Mouse (Mus musculus): ENCODE results near the gene Ap1b1.

DNA sequence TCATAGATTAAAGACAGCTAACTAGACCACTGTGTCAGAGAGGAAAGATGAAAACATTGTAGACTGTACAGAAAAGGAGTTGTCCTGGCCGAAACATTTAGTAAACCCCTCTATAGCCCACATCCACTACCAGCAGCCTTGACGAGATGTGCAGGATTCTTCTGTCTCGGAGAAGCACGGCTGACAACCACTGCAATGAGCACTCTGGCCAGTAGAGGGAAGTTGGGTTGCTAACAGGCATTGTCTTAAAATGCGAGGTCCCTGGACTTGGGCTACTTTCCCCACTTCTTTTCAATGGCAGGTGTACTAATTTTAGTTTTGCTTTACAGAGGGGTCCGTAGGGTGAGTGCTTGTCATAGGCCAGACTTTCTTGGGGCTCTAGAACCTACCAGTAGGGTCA, 30.9 kb downstream of the Ap1b1 start:
- TF ChIP-seq CTCF (IDR thresholded peaks at IDR 0.05; ENCODE audit: low read depth) (peak; percentile 61), EP300 (IDR thresholded peaks at IDR 0.05; ENCODE audit: low read depth) (no peak)

Measured in liver, embryonic 14.5 days (tissue).